Mouse (Mus musculus): ENCODE results near the gene Gtf2ird1. TPM values are rescaled to one million over a fixed set of nuclear protein-coding genes. Genes with fewer than 3 reads are reported as not detected.

Gene Gtf2ird1
- total and polyA plus RNA-seq, 3 experiments = 13.4 to 26.4 (median 23.8) TPM

- Histone ChIP-seq H3K4me3 (no peak overlapping the region), H3K27ac (no peak overlapping the region), H3K4me1 (ENCODE audit: control insufficient read depth, insufficient read depth, low read length) (peaks cover 5% of the 10 kb centered on the region), H3K27me3 (ENCODE audit: control insufficient read depth, insufficient read depth, low read length) (no peaks in the 10 kb centered on the region), H3K9ac (ENCODE audit: low read depth, low read length) (no peak overlapping the region), H3K36me3 (ENCODE audit: control insufficient read depth, insufficient read depth, low read length) (no peaks in the 10 kb centered on the region), H3K79me2 (replicated peaks; ENCODE audit: control insufficient read depth, insufficient read depth, low read length) (no peaks in the 10 kb centered on the region)
- peak in 1 of 2 experiments; percentile 10 for DNase-seq
- TF ChIP-seq POLR2A (IDR thresholded peaks at IDR 0.05; ENCODE audit: insufficient read depth, low read depth, low read length) (no peak), EP300 (IDR thresholded peaks at IDR 0.05; ENCODE audit: insufficient read depth, low read depth, low read length) (no peak), CTCF (IDR thresholded peaks at IDR 0.05) (peak; percentile 29)
- intact Hi-C loops (cut with DNase I) = loop anchor here (5.0 kb wide), 1 partner anchor 37 kb away; no protein-coding TSS in a partner anchor
- 93% methylated on average over 7 of the region's 7 CpGs for WGBS
These were observed 2.6 kb upstream of the Gtf2ird1 start for GRCm38 (mm10) chr5:134459096-134459495.

- Histone ChIP-seq H3K36me3 (ENCODE audit: control insufficient read depth, insufficient read depth, low read length) (no peaks in the 10 kb centered on the region), H3K79me2 (replicated peaks; ENCODE audit: control insufficient read depth, insufficient read depth, low read length) (no peaks in the 10 kb centered on the region), H3K27me3 (ENCODE audit: control insufficient read depth, insufficient read depth, low read length) (no peaks in the 10 kb centered on the region), H3K9ac (ENCODE audit: low read depth, low read length) (no peak overlapping the region), H3K4me3 (no peak overlapping the region), H3K4me1 (ENCODE audit: control insufficient read depth, insufficient read depth, low read length) (peaks cover 5% of the 10 kb centered on the region), H3K27ac (no peak overlapping the region)
- 75% methylated on average over 3 of the region's 3 CpGs for WGBS
- DNase-seq = no peak
- intact Hi-C loops (cut with DNase I) = loop anchor here (5.0 kb wide), 1 partner anchor 36 kb away; no protein-coding TSS in a partner anchor
- TF ChIP-seq POLR2A (IDR thresholded peaks at IDR 0.05; ENCODE audit: insufficient read depth, low read depth, low read length) (no peak), EP300 (IDR thresholded peaks at IDR 0.05; ENCODE audit: insufficient read depth, low read depth, low read length) (no peak), CTCF (IDR thresholded peaks at IDR 0.05) (no peak)
These were observed 1.9 kb upstream of the Gtf2ird1 start for GRCm38 (mm10) chr5:134458416-134458815.

GRCm38 (mm10) chr5:134457371-134457770 is 855 bp upstream of the Gtf2ird1 start:
- no peaks in the 10 kb centered on the region for H3K27me3 ChIP-seq (ENCODE audit: control insufficient read depth, insufficient read depth, low read length)
- H3K36me3 ChIP-seq (ENCODE audit: control insufficient read depth, insufficient read depth, low read length) = no peaks in the 10 kb centered on the region
- intact Hi-C loops (cut with DNase I) = loop anchor here (5.0 kb wide), 1 partner anchor 35 kb away; no protein-coding TSS in a partner anchor
- no peak overlapping the region for H3K9ac ChIP-seq (ENCODE audit: low read depth, low read length)
- no peak overlapping the region for H3K27ac ChIP-seq
- 98% methylated on average over 2 of the region's 2 CpGs for WGBS
- TF ChIP-seq POLR2A (IDR thresholded peaks at IDR 0.05; ENCODE audit: insufficient read depth, low read depth, low read length) (no peak), CTCF (IDR thresholded peaks at IDR 0.05) (no peak), EP300 (IDR thresholded peaks at IDR 0.05; ENCODE audit: insufficient read depth, low read depth, low read length) (no peak)
- H3K4me1 ChIP-seq (ENCODE audit: control insufficient read depth, insufficient read depth, low read length) = peaks cover 5% of the 10 kb centered on the region
- no peaks in the 10 kb centered on the region for H3K79me2 ChIP-seq (replicated peaks; ENCODE audit: control insufficient read depth, insufficient read depth, low read length)
- DNase-seq = no peak
- no peak overlapping the region for H3K4me3 ChIP-seq

GRCm38 (mm10) chr5:134455914-134456423 is 547 bp downstream of the Gtf2ird1 start:
- Histone ChIP-seq H3K9ac (ENCODE audit: low read depth, low read length) (peak overlapping the region; percentile 53), H3K4me1 (ENCODE audit: control insufficient read depth, insufficient read depth, low read length) (peaks cover 5% of the 10 kb centered on the region), H3K27ac (peak overlapping the region; percentile 79), H3K79me2 (replicated peaks; ENCODE audit: control insufficient read depth, insufficient read depth, low read length) (no peaks in the 10 kb centered on the region; the same call in 1 of the 2 replicates), H3K4me3 (peak overlapping the region; percentile 76), H3K27me3 (ENCODE audit: control insufficient read depth, insufficient read depth, low read length) (no peaks in the 10 kb centered on the region), H3K36me3 (ENCODE audit: control insufficient read depth, insufficient read depth, low read length) (no peaks in the 10 kb centered on the region)
- WGBS = under 1% methylated on average over 17 of the region's 17 CpGs
- intact Hi-C loops (cut with DNase I) = loop anchor here (2.0 to 5.0 kb wide), 2 partner anchors 19 to 34 kb away; no protein-coding TSS in a partner anchor
- DNase-seq = peak; percentile 62 to 68
- TF ChIP-seq EP300 (IDR thresholded peaks at IDR 0.05; ENCODE audit: insufficient read depth, low read depth, low read length) = no peak
- no peak for TF ChIP-seq CTCF (IDR thresholded peaks at IDR 0.05)
- no peak for TF ChIP-seq POLR2A (IDR thresholded peaks at IDR 0.05; ENCODE audit: insufficient read depth, low read depth, low read length)

- WGBS = 4% methylated on average over 21 of the region's 21 CpGs
- peaks cover 5% of the 10 kb centered on the region for H3K4me1 ChIP-seq (ENCODE audit: control insufficient read depth, insufficient read depth, low read length)
- peak; percentile 40 to 61 for DNase-seq
- H3K27ac ChIP-seq = peak overlapping the region; percentile 79
- peak overlapping the region; percentile 53 for H3K9ac ChIP-seq (ENCODE audit: low read depth, low read length)
- H3K27me3 ChIP-seq (ENCODE audit: control insufficient read depth, insufficient read depth, low read length) = no peaks in the 10 kb centered on the region
- H3K36me3 ChIP-seq (ENCODE audit: control insufficient read depth, insufficient read depth, low read length) = no peaks in the 10 kb centered on the region
- TF ChIP-seq POLR2A (IDR thresholded peaks at IDR 0.05; ENCODE audit: insufficient read depth, low read depth, low read length) (no peak), CTCF (IDR thresholded peaks at IDR 0.05) (no peak), EP300 (IDR thresholded peaks at IDR 0.05; ENCODE audit: insufficient read depth, low read depth, low read length) (no peak)
- H3K4me3 ChIP-seq = peak overlapping the region; percentile 76
- H3K79me2 ChIP-seq (replicated peaks; ENCODE audit: control insufficient read depth, insufficient read depth, low read length) = no peaks in the 10 kb centered on the region; the same call in 1 of the 2 replicates
- intact Hi-C loops (cut with DNase I) = loop anchor here (2.0 to 5.0 kb wide), 2 partner anchors 19 to 33 kb away; no protein-coding TSS in a partner anchor
These were observed 1.2 kb downstream of the Gtf2ird1 start for GRCm38 (mm10) chr5:134455186-134455895.

Data from heart, adult 2 months (tissue).